Mouse (Mus musculus): ENCODE data around the gene Spns3.

- TF ChIP-seq CTCF (IDR thresholded peaks at IDR 0.05; ENCODE audit: low read depth, low read length) (no peak), POLR2A (IDR thresholded peaks at IDR 0.05; ENCODE audit: borderline replicate concordance, low read depth, low read length) (no peak)
Observed at GRCm38 (mm10) chr11:72583092-72583491, 32.8 kb upstream of the Spns3 start.

All from bone marrow macrophage, adult 2 months (primary cell).